Mouse (Mus musculus): ENCODE measurements around the gene Lta. TPM values are rescaled to one million over a fixed set of nuclear protein-coding genes. Genes with fewer than 3 reads are reported as not detected.

The Lta gene
- polyA plus RNA-seq, 1 experiment from 2014 or later, result 0.06 TPM

- H3K9ac ChIP-seq, result no peak overlapping the region
- peaks cover 68% of the 10 kb centered on the region for H3K27me3 ChIP-seq
- no peaks in the 10 kb centered on the region for H3K9me3 ChIP-seq (replicated peaks)
- no peak overlapping the region for H3K4me2 ChIP-seq
- no peaks in the 10 kb centered on the region for H3K36me3 ChIP-seq (replicated peaks)
- H3K4me3 ChIP-seq (replicated peaks), result no peak overlapping the region
- no peak for ATAC-seq (ENCODE audit: insufficient read depth)
- H3K27ac ChIP-seq (replicated peaks), result no peak overlapping the region
- 66% methylated on average over 4 of the region's 4 CpGs for WGBS (ENCODE audit: insufficient replicate concordance)
- H3K4me1 ChIP-seq (replicated peaks), result peaks cover 11% of the 10 kb centered on the region; the same call in 1 of the 2 replicates
Measured at GRCm38 (mm10) chr17:35202442-35202841, 2.7 kb downstream of the Lta start.

- H3K9ac ChIP-seq, result peak within 1 kb of the TSS; percentile 30; the same call in 1 of the 2 replicates
- peak within 1 kb of the TSS; percentile 40 for H3K4me3 ChIP-seq (replicated peaks)
- peaks cover 73% of the 10 kb centered on the region for H3K27me3 ChIP-seq
- H3K27ac ChIP-seq (replicated peaks), result peak within 1 kb of the TSS; percentile 71
- no peaks in the 10 kb centered on the region for H3K9me3 ChIP-seq (replicated peaks)
- H3K36me3 ChIP-seq (replicated peaks), result no peaks in the 10 kb centered on the region
- no peak for ATAC-seq (ENCODE audit: insufficient read depth)
- H3K4me2 ChIP-seq, result peak within 1 kb of the TSS; percentile 41
- H3K4me1 ChIP-seq (replicated peaks), result peaks cover 11% of the 10 kb centered on the region; the same call in 1 of the 2 replicates
- WGBS (ENCODE audit: insufficient replicate concordance), result 8% methylated on average over 13 of the region's 13 CpGs
Measured at GRCm38 (mm10) chr17:35201787-35202186, 3.4 kb downstream of the Lta start, which contains the start of gene Tnf. Gene Tnf, minus strand, starts transcription at chr17:35202007.

- H3K4me2 ChIP-seq, result peak overlapping the region; percentile 41
- H3K4me3 ChIP-seq (replicated peaks), result peak overlapping the region; percentile 40
- peaks cover 79% of the 10 kb centered on the region for H3K27me3 ChIP-seq
- no peaks in the 10 kb centered on the region for H3K9me3 ChIP-seq (replicated peaks)
- 0 out of 2 replicates have a peak overlapping the region, but pooled peaks have one; percentile 30 for H3K9ac ChIP-seq
- H3K36me3 ChIP-seq (replicated peaks), result no peaks in the 10 kb centered on the region
- peaks cover 16% of the 10 kb centered on the region; the same call in 1 of the 2 replicates for H3K4me1 ChIP-seq (replicated peaks)
- 10% methylated on average over 11 of the region's 11 CpGs for WGBS (ENCODE audit: insufficient replicate concordance)
- ATAC-seq (ENCODE audit: insufficient read depth), result no peak
- H3K27ac ChIP-seq (replicated peaks), result peak overlapping the region; percentile 71; the same call in 1 of the 2 replicates
Measured at GRCm38 (mm10) chr17:35201128-35201527, 4.0 kb downstream of the Lta start.

- H3K36me3 ChIP-seq (replicated peaks), result no peaks in the 10 kb centered on the region
- H3K9me3 ChIP-seq (replicated peaks), result no peaks in the 10 kb centered on the region
- peaks cover 24% of the 10 kb centered on the region for H3K4me1 ChIP-seq (replicated peaks)
- H3K4me3 ChIP-seq (replicated peaks), result peak overlapping the region; percentile 40
- no peak overlapping the region for H3K9ac ChIP-seq
- peak overlapping the region; percentile 41 for H3K4me2 ChIP-seq
- 15% methylated on average over 11 of the region's 11 CpGs for WGBS (ENCODE audit: insufficient replicate concordance)
- ATAC-seq (ENCODE audit: insufficient read depth), result peak; percentile 48; the same call in 1 of the 2 replicates
- H3K27me3 ChIP-seq, result peaks cover 85% of the 10 kb centered on the region
- peak overlapping the region; percentile 71 for H3K27ac ChIP-seq (replicated peaks)
Measured at GRCm38 (mm10) chr17:35200398-35200797, 4.8 kb downstream of the Lta start.

GRCm38 (mm10) chr17:35198946-35199345, 6.2 kb downstream of the Lta start:
- Histone ChIP-seq H3K4me1 (replicated peaks) (peaks cover 37% of the 10 kb centered on the region), H3K9me3 (replicated peaks) (no peaks in the 10 kb centered on the region), H3K36me3 (replicated peaks) (no peaks in the 10 kb centered on the region), H3K4me2 (no peak overlapping the region), H3K9ac (no peak overlapping the region), H3K27ac (replicated peaks) (no peak overlapping the region), H3K4me3 (replicated peaks) (no peak overlapping the region), H3K27me3 (peaks cover 88% of the 10 kb centered on the region)
- 63% methylated on average over 8 of the region's 8 CpGs for WGBS (ENCODE audit: insufficient replicate concordance)
- no peak for ATAC-seq (ENCODE audit: insufficient read depth)

- no peak overlapping the region for H3K4me2 ChIP-seq
- H3K4me1 ChIP-seq (replicated peaks), result peaks cover 40% of the 10 kb centered on the region
- H3K4me3 ChIP-seq (replicated peaks), result no peak overlapping the region
- no peak overlapping the region for H3K9ac ChIP-seq
- no peak for ATAC-seq (ENCODE audit: insufficient read depth)
- H3K36me3 ChIP-seq (replicated peaks), result no peaks in the 10 kb centered on the region
- H3K27ac ChIP-seq (replicated peaks), result no peak overlapping the region
- no peaks in the 10 kb centered on the region for H3K9me3 ChIP-seq (replicated peaks)
- H3K27me3 ChIP-seq, result peaks cover 82% of the 10 kb centered on the region
- WGBS (ENCODE audit: insufficient replicate concordance), result 50% methylated on average over 7 of the region's 7 CpGs
Measured at GRCm38 (mm10) chr17:35198029-35198428, 7.1 kb downstream of the Lta start.

GRCm38 (mm10) chr17:35197126-35197525, 8.0 kb downstream of the Lta start:
- H3K36me3 ChIP-seq (replicated peaks), result no peaks in the 10 kb centered on the region
- H3K4me2 ChIP-seq, result no peak overlapping the region
- no peaks in the 10 kb centered on the region for H3K9me3 ChIP-seq (replicated peaks)
- 31% methylated on average over 6 of the region's 6 CpGs for WGBS (ENCODE audit: insufficient replicate concordance)
- no peak for ATAC-seq (ENCODE audit: insufficient read depth)
- H3K27me3 ChIP-seq, result peaks cover 73% of the 10 kb centered on the region
- no peak overlapping the region for H3K9ac ChIP-seq
- no peak overlapping the region for H3K4me3 ChIP-seq (replicated peaks)
- H3K27ac ChIP-seq (replicated peaks), result no peak overlapping the region
- peaks cover 40% of the 10 kb centered on the region for H3K4me1 ChIP-seq (replicated peaks)

- Histone ChIP-seq H3K36me3 (replicated peaks) (no peaks in the 10 kb centered on the region), H3K4me1 (replicated peaks) (peaks cover 40% of the 10 kb centered on the region), H3K9ac (peak overlapping the region; percentile 33; the same call in 1 of the 2 replicates), H3K27ac (replicated peaks) (no peak overlapping the region), H3K9me3 (replicated peaks) (no peaks in the 10 kb centered on the region), H3K4me2 (peak overlapping the region; percentile 74), H3K4me3 (replicated peaks) (peak overlapping the region; percentile 49), H3K27me3 (peaks cover 64% of the 10 kb centered on the region)
- 31% methylated on average over 9 of the region's 9 CpGs for WGBS (ENCODE audit: insufficient replicate concordance)
- no peak for ATAC-seq (ENCODE audit: insufficient read depth)
Measured at GRCm38 (mm10) chr17:35196321-35196641, 8.9 kb downstream of the Lta start.

- peak; percentile 67 for ATAC-seq (ENCODE audit: insufficient read depth)
- H3K9ac ChIP-seq, result peak overlapping the region; percentile 40; the same call in 1 of the 2 replicates
- H3K4me2 ChIP-seq, result peak overlapping the region; percentile 74
- H3K27ac ChIP-seq (replicated peaks), result 0 out of 2 replicates have a peak overlapping the region, but pooled peaks have one; percentile 38
- H3K4me1 ChIP-seq (replicated peaks), result peaks cover 35% of the 10 kb centered on the region
- peak overlapping the region; percentile 49 for H3K4me3 ChIP-seq (replicated peaks)
- H3K27me3 ChIP-seq, result peaks cover 59% of the 10 kb centered on the region
- H3K9me3 ChIP-seq (replicated peaks), result no peaks in the 10 kb centered on the region
- WGBS (ENCODE audit: insufficient replicate concordance), result 1% methylated on average over 66 of the region's 66 CpGs
- H3K36me3 ChIP-seq (replicated peaks), result no peaks in the 10 kb centered on the region
Measured at GRCm38 (mm10) chr17:35195631-35196320, 9.4 kb downstream of the Lta start.

GRCm38 (mm10) chr17:35194844-35195630, 10.1 kb downstream of the Lta start:
- H3K36me3 ChIP-seq (replicated peaks), result no peaks in the 10 kb centered on the region

More at GRCm38 (mm10) chr17:35194844-35195630, 10.1 kb downstream of the Lta start:
- H3K4me2 ChIP-seq, result peak overlapping the region; percentile 74
- H3K9me3 ChIP-seq (replicated peaks), result no peaks in the 10 kb centered on the region
- peak overlapping the region; percentile 49 for H3K4me3 ChIP-seq (replicated peaks)
- peak overlapping the region; percentile 40; the same call in 1 of the 2 replicates for H3K9ac ChIP-seq
- peaks cover 52% of the 10 kb centered on the region for H3K27me3 ChIP-seq
- no peak for ATAC-seq (ENCODE audit: insufficient read depth)
- peaks cover 32% of the 10 kb centered on the region for H3K4me1 ChIP-seq (replicated peaks)
- H3K27ac ChIP-seq (replicated peaks), result 0 out of 2 replicates have a peak overlapping the region, but pooled peaks have one; percentile 38
- WGBS (ENCODE audit: insufficient replicate concordance), result 35% methylated on average over 19 of the region's 19 CpGs
